Mouse (Mus musculus) heart, embryonic 14.5 days (tissue): ENCODE results near the gene Crip3. TPM values are rescaled to one million over a fixed set of nuclear protein-coding genes. Genes with fewer than 3 reads are reported as not detected.

ENCODE experiments used
- polyA plus RNA-seq: library from polyadenylated mRNA; unstranded; fragments of >200 nt; fragmentation: Nextera tagmentation; extraction: Ambion mirVana; gene quantifications from 2 replicates; pipeline ENCODE4 v1.2.1, GENCODE M21; 2014

Gene Crip3
- polyA plus RNA-seq, 1 experiment from 2014 or later = 0.61 TPM

Other genes starting within 250 kb of the Crip3 start
- gene Polh, start 226.3 kb upstream of the Crip3 start, polyA plus RNA-seq = 11.2 and 11.7 TPM in 2 replicates
- gene Xpo5, start 226.1 kb upstream of the Crip3 start, polyA plus RNA-seq = 24.1 and 24.2 TPM in 2 replicates
- 43.6 and 48.7 TPM in 2 replicates for gene Polr1c, start 180.9 kb upstream of the Crip3 start, polyA plus RNA-seq
- gene Yipf3, start 180.8 kb upstream of the Crip3 start, polyA plus RNA-seq = 90.8 and 93.0 TPM in 2 replicates
- 0.53 and 0.92 TPM in 2 replicates for gene Lrrc73, start 175.4 kb upstream of the Crip3 start, polyA plus RNA-seq
- 33.0 and 34.6 TPM in 2 replicates for gene Tjap1, start 145.9 kb upstream of the Crip3 start, polyA plus RNA-seq
- gene Dlk2, start 131.5 kb upstream of the Crip3 start, polyA plus RNA-seq = 0.19 and 0.57 TPM in 2 replicates
- 4.1 and 5.6 TPM in 2 replicates for gene Abcc10, start 100.6 kb upstream of the Crip3 start, polyA plus RNA-seq
- gene Zfp318, start 45.2 kb upstream of the Crip3 start, polyA plus RNA-seq = 11.0 and 13.0 TPM in 2 replicates
- not detected in 2 replicates for gene Slc22a7, start 9.5 kb downstream of the Crip3 start, polyA plus RNA-seq
- 0.16 and 0.18 TPM in 2 replicates for gene Ttbk1, start 58.7 kb downstream of the Crip3 start, polyA plus RNA-seq
- 25.8 and 26.4 TPM in 2 replicates for gene Dnph1, start 67.8 kb downstream of the Crip3 start, polyA plus RNA-seq
- gene Cul9, start 117.5 kb downstream of the Crip3 start, polyA plus RNA-seq = 4.6 and 5.1 TPM in 2 replicates
- 15.6 and 17.8 TPM in 2 replicates for gene Srf, start 127.2 kb downstream of the Crip3 start, polyA plus RNA-seq
- gene Ptk7, start 200.6 kb downstream of the Crip3 start, polyA plus RNA-seq = 12.8 and 21.3 TPM in 2 replicates
- 20.3 and 21.4 TPM in 2 replicates for gene Klc4, start 217.1 kb downstream of the Crip3 start, polyA plus RNA-seq
- 116 and 122 TPM in 2 replicates for gene Mrpl2, start 217.3 kb downstream of the Crip3 start, polyA plus RNA-seq
- gene Cul7, start 221.4 kb downstream of the Crip3 start, polyA plus RNA-seq = 31.3 and 34.3 TPM in 2 replicates
- 33.9 and 36.9 TPM in 2 replicates for gene Rrp36, start 245.4 kb downstream of the Crip3 start, polyA plus RNA-seq
- 125 and 129 TPM in 2 replicates for gene Mea1, start 249.9 kb downstream of the Crip3 start, polyA plus RNA-seq